Mouse (Mus musculus) heart, embryonic 14.5 days (tissue): Measurements from ENCODE around the gene Vamp3. TPM values are rescaled to one million over a fixed set of nuclear protein-coding genes. Genes with fewer than 3 reads are reported as not detected.

Experiments
- polyA plus RNA-seq: library from polyadenylated mRNA; unstranded; fragments of >200 nt; fragmentation: Nextera tagmentation; extraction: Ambion mirVana; gene quantifications from 2 replicates; pipeline ENCODE4 v1.2.1, GENCODE M21; 2014

Gene Vamp3
- polyA plus RNA-seq, 1 experiment from 2014 or later = 97.4 TPM

Other genes starting within 250 kb of the Vamp3 start
- gene Errfi1, start 204.0 kb downstream of the Vamp3 start, polyA plus RNA-seq = 9.4 and 10.7 TPM in 2 replicates
- 333 and 351 TPM in 2 replicates for gene Park7, start 143.5 kb downstream of the Vamp3 start, polyA plus RNA-seq
- gene Tnfrsf9, start 143.4 kb downstream of the Vamp3 start, polyA plus RNA-seq = 1.8 and 2.1 TPM in 2 replicates
- gene Uts2, start 60.9 kb downstream of the Vamp3 start, polyA plus RNA-seq = not detected in 2 replicates
- gene Per3, start 13.3 kb downstream of the Vamp3 start, polyA plus RNA-seq = 10.4 and 11.3 TPM in 2 replicates
- gene Gm13090, start 31.6 kb upstream of the Vamp3 start, polyA plus RNA-seq = 0.28 TPM in 1 of 2 replicates, not detected in the other